Mouse (Mus musculus) ES-E14 (cell line): ENCODE data around the gene Uba1y.

Experiments used
- CHD2 ChIP-seq: IDR thresholded peaks from 2 replicates; pipeline ENCODE4 v1.6.1; 2014; ENCODE audit warnings: mild to moderate bottlenecking, low read depth, low read length, inconsistent platforms
- HCFC1 ChIP-seq: IDR thresholded peaks from 2 replicates; pipeline ENCODE4 v1.6.1; 2012; ENCODE audit warnings: low read length, inconsistent platforms, borderline replicate concordance; ENCODE audit not compliant: insufficient read depth
- MAFK ChIP-seq: IDR thresholded peaks from 2 replicates; pipeline ENCODE4 v1.6.1; 2014; ENCODE audit warnings: mild to moderate bottlenecking, low read depth, low read length, inconsistent platforms; ENCODE audit not compliant: insufficient read depth
- ZC3H11A ChIP-seq: IDR thresholded peaks from 2 replicates; pipeline ENCODE4 v1.6.1; 2012; ENCODE audit warnings: low read depth, mild to moderate bottlenecking, inconsistent platforms, low read length, borderline replicate concordance
- ZNF384 ChIP-seq: IDR thresholded peaks from 2 replicates; pipeline ENCODE4 v1.6.1; 2012; ENCODE audit warnings: low read depth, low read length, inconsistent platforms

GRCm38 (mm10) chrY:872404-872803 lies 54.0 kb downstream of the Uba1y start:
- TF ChIP-seq CHD2 (no peak), HCFC1 (no peak), ZNF384 (no peak), MAFK (no peak), ZC3H11A (no peak)
